Mouse (Mus musculus) G1E-ER4 (cell line): ENCODE data around the gene Slc30a2. TPM values are rescaled to one million over a fixed set of nuclear protein-coding genes. Genes with fewer than 3 reads are reported as not detected.

Experiments used
- GATA1 ChIP-seq: IDR thresholded peaks from one replicate; pipeline ENCODE4 v1.8.0; 2012; ENCODE audit warnings: low read length, inconsistent platforms
- polyA plus RNA-seq: library from polyadenylated mRNA; stranded (reverse); fragments of >175 nt; gene quantifications from 2 replicates; pipeline ENCODE4 v1.2.3, GENCODE M21; 2012

Gene Slc30a2
- 0.25 and 0.57 TPM in 2 replicates for polyA plus RNA-seq

GRCm38 (mm10) chr4:134343071-134344031 lies at the start of gene Slc30a2:
Slc30a2 (plus strand) TSS chr4:134343181.
- no peak for TF ChIP-seq GATA1

- TF ChIP-seq GATA1: no peak
Observed at GRCm38 (mm10) chr4:134293692-134294163, 49.3 kb upstream of the Slc30a2 start.

- TF ChIP-seq GATA1: no peak
Observed at GRCm38 (mm10) chr4:134296523-134296922, 46.5 kb upstream of the Slc30a2 start.

GRCm38 (mm10) chr4:134297369-134297768 lies 45.6 kb upstream of the Slc30a2 start:
- TF ChIP-seq GATA1: no peak

GRCm38 (mm10) chr4:134298626-134299497 lies 44.1 kb upstream of the Slc30a2 start:
- no peak for TF ChIP-seq GATA1

GRCm38 (mm10) chr4:134299498-134299810 lies 43.5 kb upstream of the Slc30a2 start:
- TF ChIP-seq GATA1: no peak

- TF ChIP-seq GATA1: no peak
Observed at GRCm38 (mm10) chr4:134300316-134300715, 42.7 kb upstream of the Slc30a2 start.

- no peak for TF ChIP-seq GATA1
Observed at GRCm38 (mm10) chr4:134302084-134302483, 40.9 kb upstream of the Slc30a2 start.

- no peak for TF ChIP-seq GATA1
Observed at GRCm38 (mm10) chr4:134306963-134307362, 36.0 kb upstream of the Slc30a2 start.

GRCm38 (mm10) chr4:134307367-134308072 lies 35.5 kb upstream of the Slc30a2 start:
- TF ChIP-seq GATA1: no peak

- TF ChIP-seq GATA1: no peak
Observed at GRCm38 (mm10) chr4:134310106-134310505, 32.9 kb upstream of the Slc30a2 start.

GRCm38 (mm10) chr4:134310656-134311055 lies 32.3 kb upstream of the Slc30a2 start:
- TF ChIP-seq GATA1: no peak

GRCm38 (mm10) chr4:134311784-134312183 lies 31.2 kb upstream of the Slc30a2 start:
- no peak for TF ChIP-seq GATA1

GRCm38 (mm10) chr4:134312341-134312740 lies 30.6 kb upstream of the Slc30a2 start:
- no peak for TF ChIP-seq GATA1

GRCm38 (mm10) chr4:134312901-134313300 lies 30.1 kb upstream of the Slc30a2 start:
- no peak for TF ChIP-seq GATA1
